Mouse (Mus musculus) thymus, postnatal 4 days (tissue): Measurements from ENCODE around the gene Rnf144b.

Experiments used
- DNase-seq: peaks from one replicate; pipeline ENCODE4 v3.0.0; 2021

Rnf144b gene

DNA sequence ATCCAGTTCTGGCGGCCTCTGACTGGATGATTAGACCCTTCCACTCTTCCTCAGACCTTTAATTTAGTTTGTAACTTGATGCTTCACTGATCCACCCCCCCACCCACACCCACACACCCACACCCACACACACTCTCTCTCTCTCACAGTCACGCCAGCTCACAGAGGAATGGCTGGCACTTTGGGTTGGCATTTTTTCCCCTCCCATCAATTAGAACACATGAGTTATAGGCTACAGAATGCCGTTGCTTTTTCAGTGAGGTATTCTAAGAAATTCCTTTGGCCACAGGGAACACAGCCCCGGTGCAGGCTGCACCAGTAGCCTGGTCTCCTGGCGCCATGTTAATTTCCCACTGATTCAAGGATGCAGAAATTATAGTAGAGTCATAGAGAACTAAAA is 3.1 kb downstream of the Rnf144b start:
- no peak for DNase-seq

DNA sequence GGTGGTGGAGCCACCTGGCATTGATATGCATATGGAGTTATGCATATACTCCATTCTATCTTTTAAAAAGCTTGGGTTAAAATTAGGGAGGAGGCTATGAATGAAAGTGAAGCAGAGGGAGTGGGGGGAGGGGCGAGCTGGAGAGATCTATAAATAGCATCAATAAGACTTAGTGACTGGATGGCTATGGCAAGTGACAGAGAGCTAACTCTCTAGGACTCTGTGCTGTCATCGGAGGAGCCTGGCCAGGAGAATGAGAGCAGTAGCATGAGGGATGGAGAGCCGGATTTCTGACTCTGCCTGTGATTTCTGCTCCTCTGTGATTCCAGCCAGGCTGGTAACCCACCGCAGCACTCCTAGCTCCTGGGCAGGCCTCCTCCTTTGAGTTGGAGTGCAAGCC is 6.6 kb downstream of the Rnf144b start:
- DNase-seq: no peak

DNA sequence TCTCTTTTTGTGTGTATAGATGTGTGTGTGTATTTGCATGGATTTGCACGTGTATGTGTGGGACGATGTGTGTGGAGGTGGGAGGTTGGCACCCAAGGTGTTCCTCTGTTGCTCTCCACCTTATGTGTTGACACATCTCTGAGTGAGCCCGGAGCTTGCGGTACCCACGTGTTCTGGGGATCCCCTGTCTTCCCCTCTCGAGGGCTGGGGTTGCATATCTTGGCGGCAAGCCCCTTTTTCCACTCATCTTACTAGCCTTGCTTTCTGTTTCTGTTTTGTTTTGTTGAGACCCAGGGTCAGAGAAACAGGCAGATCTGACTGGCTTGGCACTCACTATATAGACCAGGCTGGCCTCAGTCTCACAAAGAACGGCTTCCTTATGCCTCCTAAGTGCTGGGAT is 10.6 kb downstream of the Rnf144b start:
- DNase-seq: no peak

DNA sequence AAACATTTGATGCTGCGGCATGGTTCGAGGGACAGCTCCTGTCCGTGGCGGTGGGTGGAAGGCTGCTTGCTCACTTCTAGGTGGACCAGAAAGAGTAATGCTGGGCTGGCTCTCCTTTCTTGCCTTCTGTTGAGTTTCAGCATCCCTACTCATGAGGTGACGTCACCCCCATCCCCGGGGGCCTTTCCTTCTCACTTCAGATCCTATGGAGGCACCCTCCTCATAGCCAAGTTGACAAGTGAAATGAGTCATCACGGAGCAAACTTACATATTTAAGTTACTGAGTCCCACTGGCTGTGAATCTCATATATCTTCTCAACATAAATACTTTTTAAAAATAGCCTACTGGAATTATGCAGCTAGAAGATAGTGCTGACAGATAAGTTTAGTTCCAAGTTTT is 12.4 kb downstream of the Rnf144b start:
- no peak for DNase-seq

DNA sequence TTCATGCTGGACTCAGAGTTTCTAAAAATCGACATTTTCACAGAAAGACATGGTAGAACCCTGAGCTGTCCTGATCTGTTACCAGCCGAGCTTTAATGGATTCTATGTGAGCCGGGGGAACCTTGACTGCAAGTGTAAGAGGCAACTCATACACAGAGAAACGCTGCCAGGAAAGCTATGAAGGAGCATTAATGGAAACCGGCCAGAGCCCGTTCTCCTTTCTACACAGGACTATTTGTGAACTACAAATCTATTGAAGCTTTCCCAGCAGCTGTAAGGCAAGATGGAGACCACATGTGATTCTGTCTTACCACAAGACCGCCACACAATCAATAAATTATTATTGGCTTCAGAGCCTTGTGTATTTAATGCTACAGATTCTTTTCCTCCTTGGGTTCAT is 13.3 kb downstream of the Rnf144b start:
- DNase-seq: no peak

DNA sequence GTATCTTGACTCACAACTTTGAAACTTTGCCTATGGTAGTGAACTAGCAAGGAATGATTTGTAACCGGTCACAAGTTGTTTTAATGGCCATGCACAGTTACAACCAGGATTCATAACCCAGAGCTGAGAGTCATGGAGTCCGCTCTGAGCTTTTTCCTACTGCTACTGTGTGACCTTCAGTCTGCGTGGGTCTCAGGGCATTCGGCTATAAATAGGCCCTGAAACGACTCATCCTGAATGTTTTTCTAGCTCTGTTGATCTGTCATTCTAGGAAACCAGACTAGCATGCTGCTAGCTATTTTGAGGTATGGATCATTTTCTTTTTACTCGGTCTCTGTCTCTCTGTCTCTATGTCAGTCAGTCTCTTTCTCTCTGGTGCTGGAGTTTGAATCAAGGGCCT is 20.3 kb downstream of the Rnf144b start:
- no peak for DNase-seq

DNA sequence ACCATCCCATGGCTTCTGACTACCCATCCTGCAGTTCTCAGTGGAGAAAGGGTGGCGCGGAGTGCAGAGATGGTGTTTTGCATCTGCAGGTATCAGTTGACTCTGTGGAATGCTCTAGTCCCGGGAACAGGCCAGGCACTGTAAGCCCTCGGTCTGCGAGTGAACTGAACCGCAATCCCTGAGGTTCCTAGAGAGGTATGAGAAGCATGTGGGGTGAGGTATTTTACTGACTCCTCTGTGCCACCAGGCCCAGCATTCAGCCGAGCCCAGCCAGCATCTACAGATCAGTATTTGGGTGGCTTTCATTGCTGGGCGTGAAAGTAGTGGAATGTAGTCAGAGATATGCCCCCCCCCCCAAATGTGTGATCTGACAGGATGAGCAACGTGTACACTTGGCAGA is 23.5 kb downstream of the Rnf144b start:
- no peak for DNase-seq

DNA sequence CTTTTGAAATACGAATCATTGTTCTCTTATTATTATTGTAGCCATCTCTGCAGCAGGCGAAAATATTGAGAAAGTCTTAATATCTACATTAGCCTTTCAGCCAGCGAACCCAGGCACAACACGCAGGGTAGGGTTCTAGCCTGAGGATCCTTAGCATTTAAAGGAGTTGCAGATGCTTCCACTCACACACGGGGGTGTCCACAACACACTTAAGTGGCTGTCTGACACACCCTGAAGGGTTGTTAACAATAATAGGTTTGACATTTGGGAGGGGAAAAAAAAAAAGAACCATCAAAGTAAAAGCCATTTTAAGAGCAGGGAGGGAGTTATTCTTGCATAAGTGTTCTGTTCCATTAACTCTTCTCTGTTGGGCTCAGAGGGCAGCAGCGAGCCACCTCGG is 23.9 kb downstream of the Rnf144b start:
- no peak for DNase-seq

DNA sequence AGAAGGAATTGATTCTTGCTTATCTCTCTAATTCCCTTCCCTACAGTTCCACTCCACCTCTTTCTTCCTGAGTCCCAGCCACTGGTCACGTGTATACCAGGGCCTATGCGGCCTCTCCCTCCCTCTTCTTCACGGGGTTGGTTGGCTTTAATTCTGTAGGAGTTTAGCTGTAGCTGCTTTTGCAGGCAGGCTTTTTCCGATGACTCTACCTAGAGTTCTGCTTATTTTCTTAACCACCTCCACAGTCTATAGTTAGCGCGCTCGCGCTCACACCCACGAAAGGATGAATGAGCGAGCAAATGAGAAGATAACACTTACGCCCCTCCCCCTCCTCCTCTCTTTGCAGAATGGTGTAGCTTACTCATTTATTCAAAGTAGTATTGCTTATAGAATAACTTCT is 26.1 kb downstream of the Rnf144b start:
- no peak for DNase-seq

DNA sequence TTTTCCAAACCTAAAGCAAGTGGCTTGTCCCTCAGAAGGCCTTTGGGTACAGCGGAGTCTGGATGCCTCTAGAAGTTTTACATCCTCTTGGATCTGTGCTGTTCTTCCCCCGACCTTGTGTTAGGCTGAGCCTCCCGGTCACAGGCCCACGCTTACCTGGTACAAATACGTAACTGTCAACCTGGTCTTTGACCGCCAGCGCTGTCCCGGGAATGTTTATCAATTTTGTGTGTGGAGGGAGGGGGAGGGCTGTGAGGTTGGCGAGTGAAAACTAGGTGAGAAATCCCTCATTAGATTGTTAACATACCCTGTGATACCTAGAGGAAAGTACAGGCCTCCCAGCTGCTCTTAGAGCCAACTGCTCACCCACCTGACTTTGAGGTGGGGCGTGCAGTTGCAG is 27.5 kb downstream of the Rnf144b start:
- no peak for DNase-seq

DNA sequence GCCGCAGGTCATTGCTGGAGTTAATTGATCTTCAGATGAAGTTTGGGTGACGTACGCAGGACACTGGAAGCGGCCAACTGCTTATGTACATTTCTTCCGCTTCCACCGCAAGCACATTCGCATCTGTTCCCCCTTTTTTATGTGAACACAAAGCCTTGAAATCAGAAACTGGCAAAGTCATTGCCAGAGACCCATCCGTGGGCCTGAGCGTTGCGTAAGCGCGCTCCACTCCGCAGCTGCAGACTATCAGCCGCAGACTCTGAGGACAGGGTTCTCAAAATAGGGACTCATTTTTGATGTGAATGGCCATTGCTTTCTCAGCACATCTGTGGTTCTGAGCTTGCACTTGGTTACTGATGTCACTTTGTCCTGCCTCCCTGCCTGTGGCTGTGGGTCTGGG is 28.6 kb downstream of the Rnf144b start:
- DNase-seq: no peak

DNA sequence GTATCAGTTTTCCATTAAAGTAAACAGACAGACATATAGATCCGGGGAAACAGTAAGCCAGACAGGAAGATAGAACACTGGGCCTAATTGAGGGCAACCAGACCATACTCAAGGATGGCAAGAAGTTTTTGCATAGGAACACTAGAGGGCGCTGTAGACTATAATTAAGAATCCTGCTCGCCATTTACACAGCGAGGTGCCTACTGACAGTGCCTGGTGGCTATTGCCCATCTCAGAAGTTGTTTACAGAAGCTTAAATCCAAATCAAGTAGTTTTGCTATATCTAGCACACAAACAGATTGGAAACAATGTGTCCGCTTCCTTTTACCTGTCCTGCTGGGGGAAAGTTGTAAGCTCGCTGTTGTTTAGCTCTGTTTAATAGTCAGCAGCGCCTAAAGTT is 29.9 kb downstream of the Rnf144b start:
- peak; percentile 16 for DNase-seq

DNA sequence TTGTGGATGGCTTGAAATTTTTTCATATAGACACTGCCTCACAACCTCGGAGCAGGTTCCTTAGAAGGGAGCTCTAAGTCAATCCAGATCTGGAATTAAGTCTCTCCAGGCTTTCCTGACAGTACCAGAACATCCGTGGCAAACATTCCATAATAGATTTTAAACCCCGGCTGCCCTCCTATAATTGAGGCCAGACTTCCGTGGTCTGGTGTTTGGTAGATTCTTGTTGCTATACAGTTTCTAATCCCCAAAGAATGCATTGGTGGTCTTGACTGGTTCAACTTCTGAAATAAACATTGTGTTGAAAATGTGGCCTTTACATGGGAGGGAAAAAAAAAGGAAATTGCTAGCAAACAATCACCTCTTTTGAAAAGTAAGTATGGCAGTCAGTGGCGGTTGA is 30.8 kb downstream of the Rnf144b start:
- no peak for DNase-seq

DNA sequence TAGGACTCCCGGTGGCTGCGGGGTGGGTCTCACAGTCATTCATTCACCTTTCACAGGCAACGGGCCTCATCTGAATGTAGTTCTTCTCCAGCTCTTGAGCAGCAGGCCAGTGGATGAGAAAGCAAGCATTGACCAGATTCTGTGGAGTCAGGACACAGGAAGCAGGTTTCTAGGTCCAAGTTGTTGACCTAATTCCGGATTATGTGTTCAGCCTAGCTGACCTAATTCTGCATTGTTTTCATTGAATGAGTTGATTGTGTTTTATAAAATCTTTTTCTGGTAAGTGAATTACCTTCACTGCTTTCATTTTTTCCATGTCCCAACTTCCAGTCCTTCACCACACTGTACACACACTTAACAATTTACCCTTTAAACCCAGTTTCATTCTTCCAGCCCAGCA is 32.4 kb downstream of the Rnf144b start:
- no peak for DNase-seq

DNA sequence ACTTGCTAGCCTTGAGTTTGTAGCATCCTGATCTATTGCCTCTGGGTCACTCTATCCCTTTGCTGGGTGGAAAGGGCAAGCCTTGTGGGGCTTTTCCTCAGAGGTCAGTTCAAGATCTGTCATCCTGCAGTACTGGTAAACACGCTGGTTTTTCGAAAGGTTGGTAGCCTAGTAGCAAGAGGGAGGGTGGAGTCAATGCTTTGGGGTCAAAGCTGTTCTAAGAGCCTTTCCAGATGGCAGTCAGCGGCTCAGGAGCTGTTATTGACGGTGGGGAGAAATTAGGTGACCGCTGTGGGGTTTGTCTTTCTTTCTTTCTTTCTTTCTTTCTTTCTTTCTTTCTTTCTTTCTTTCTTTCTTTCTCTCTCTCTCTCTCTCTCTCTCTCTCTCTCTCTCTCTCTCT is 34.4 kb downstream of the Rnf144b start:
- no peak for DNase-seq

DNA sequence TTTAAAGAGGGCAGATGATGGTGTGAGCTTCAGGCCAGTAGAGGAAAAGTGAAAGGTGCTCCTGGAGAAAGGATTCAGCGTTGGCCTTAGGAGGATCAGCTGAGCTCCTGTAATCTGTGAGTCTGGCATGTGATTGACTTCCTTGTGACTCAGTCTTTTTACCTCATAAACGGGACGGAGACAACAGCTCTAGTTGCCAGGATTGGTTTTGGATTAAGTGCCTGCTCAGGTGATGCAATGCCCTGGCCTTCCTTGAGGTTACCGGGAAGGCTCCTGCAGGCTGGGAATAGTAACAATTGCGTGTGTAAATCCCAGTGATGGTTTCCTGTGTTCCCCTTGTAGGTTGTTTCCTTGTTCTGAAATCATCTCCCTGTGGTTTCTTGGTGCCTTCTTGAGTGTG is 39.5 kb downstream of the Rnf144b start:
- no peak for DNase-seq

DNA sequence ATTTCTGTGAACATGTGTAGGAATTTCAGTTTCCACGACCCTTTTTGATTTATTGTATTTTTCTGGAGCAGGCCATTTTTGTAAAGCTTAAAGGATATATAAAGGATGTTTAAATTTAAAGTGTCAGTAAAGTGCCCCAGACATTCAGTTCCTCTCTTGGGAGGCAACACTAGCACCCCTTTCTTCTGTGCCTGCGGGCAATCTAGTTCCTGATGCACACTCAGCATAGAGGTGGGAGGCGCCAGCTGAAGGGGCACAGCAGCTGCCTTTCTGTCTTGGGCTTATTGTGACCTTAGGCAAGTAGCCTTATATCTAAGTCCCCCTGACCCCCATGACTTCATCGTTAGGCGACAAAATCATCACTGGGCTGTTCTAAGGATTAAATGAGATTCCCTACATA is 42.3 kb downstream of the Rnf144b start:
- no peak for DNase-seq

DNA sequence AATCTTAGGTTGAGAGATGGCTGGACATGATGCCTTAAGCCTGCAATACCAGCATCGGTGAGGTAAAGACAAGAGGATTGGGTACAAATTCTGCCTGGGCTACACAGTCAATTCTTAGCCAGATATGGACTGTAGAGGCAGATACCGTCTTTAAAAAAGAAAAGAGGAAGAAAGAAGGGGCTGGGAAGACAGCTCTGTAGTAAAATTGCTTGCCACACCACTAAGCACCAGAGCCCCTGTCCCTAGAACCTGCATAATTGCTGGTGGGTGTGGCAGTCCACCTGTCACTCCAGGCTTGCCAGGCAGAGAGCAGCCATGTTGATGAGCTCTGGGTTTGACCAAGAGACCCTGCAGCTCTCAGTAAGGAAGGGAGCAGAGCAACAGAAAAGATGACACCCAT is 42.8 kb downstream of the Rnf144b start:
- DNase-seq: no peak

DNA sequence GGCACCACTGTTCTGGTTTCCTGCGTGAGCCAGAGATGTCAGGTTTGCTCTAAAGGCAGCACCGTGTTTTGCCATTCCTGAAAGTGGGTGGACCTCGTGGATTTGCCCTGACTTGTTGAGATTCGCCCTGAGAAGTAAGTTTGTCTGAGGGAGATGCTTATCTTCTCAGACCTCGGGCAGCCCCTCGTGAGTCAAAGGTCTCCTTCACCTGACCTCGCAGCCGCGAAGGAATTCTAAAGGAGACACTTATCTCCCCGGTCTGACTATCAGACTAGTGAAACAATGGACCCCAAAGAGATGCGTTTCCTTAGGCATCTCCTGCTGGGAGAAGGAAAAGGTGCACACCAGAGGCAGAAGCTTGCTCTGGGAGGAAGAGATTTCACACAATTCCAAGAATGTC is 46.0 kb downstream of the Rnf144b start:
- DNase-seq: no peak

DNA sequence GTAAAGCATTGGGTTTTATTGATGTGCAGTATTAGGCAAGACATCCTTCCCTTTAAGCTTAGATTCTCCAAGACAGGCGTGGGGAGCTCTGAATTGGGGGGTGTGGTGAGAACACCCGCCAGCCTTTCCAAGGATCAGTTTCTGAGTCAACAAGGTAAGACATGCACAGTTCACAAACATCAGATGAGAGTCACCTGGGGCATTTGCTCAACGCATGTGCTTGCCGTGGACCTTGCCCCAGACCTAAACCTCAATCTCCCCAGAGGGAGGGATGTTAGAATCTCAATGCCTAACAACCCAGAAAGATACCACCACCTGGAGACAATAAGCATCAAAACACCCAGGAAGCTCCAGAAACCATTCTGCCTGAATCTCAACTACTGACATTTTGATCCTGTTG is 47.6 kb downstream of the Rnf144b start:
- no peak for DNase-seq

DNA sequence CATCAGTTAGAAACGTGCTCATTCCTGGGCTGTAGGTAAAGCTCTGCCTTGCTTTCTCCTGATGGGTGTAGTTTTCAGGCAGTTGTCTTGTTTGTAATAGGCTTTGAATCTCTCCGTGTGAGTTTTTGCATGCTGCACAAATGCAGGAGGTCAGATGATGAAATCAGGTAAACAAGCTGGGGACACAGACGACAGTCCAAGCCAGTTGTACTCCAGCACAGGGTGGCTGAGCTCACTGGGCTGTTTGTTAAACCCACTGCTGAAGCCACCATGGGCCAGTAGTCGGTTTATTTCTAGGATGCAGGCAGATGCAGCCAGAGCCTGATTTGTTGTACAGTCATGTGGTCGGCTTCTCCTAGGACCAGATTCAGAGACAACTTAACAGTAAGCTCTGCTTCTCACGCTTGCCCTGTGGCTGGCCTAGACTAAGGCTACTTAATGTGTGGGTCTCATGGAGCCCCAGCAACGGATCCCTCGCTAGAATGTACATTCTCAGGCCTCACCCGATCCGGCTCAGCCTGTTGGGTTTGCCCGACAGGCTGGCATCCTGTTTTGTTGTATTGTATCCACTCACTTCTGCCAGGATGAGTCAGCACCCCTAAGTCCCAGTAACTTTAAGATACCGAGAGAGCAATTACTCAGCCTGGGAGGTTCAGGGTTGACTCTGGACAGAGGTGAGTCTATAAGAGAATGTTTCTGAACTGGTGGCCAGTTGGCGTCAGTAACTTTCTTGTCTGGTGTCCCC is 48.5 kb downstream of the Rnf144b start:
- DNase-seq: no peak

DNA sequence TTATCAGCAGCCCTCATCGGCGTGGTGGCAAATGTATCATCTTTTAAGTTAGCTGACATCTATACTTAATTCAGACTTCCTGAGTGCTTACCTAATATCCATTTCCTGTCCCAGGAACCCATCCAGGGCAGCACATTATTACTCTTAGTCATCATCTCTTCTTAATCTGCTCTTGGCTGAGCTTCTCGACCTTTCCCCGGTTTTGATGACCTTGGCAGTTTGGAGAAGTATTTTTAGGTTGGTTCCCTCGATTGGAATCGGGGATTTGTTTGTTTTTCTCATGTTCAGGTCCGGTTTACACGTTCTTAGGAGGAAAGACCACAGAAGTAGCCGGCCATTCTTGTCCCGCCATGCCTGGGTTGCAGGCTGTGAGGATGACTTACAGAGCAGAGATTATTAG is 50.4 kb downstream of the Rnf144b start:
- DNase-seq: no peak

DNA sequence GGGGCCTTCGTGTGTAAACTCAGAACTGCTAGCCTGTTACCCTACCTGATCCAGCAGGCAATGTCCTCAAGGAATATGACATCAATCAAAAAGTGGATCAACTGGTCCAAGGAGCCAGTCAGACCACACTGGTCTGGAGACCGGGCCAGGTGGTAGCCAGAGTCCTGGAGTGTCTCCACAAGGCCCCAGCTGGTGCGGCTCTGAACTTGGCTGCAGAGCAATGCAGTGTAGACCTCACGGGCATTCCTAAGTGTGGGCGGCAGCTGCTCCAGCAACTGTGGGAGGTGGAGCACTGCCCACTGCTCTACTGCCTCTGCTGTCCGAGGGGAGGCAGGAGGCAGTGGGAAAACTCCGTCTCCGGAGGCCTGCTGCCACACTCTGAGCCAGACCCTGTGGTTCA is 55.7 kb downstream of the Rnf144b start:
- DNase-seq: no peak

DNA sequence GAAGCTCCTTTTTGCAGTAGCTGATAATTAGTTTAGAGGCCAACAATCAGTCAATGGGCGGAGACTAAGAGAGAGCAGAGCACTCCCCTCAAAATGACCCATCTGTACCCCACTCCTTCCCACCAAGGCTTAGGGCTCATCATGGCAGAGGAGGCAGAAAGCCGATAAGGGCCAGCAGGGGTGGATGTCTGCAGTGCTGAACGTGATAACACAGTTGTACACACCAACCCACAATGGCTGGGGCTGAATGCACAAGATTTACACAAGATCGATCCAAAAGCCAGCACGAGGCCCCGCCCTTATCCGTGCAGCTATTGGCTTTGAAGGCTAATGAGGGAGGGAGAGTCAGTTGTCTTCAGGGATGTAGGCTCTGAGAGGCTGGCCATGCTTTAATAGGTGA is 58.3 kb downstream of the Rnf144b start:
- no peak for DNase-seq

DNA sequence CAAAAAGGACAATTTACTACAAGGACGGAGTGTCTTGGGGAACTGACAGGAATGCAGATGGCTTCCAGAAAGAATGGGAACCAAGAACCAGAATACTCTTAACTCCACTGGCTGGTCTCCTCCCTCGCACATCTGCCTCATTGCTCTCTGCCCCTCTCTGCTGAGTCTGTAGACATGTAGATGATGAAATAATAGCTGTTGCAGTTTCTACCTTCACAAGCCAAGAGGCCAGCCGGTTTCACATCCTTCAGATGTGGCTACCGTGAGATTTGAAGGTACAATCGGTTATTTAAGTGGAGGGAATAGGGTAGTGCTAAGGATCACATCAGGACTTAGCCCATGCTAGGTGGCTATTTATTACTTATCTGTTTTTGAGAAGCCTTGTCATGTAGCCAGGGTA is 59.9 kb downstream of the Rnf144b start:
- DNase-seq: no peak
